Mouse (Mus musculus): ENCODE results near the gene Btbd35f5.
"Not testable (repeated sequence)": the region's sequence is repeated elsewhere in the genome, so short reads cannot be mapped to it uniquely, and the experiment has no call there.

Gene Btbd35f5

GRCm38 (mm10) chrX:32973597-32973996, at the start of gene Btbd35f5:
TSS of gene Btbd35f5 (plus strand) at chrX:32973897.
- DNase-seq (ENCODE audit: extremely low read depth, insufficient read length, low spot score) = not testable (repeated sequence)

- DNase-seq (ENCODE audit: extremely low read depth, insufficient read length, low spot score) = not testable (repeated sequence)
Observed at GRCm38 (mm10) chrX:32941468-32941867, 32.2 kb upstream of the Btbd35f5 start, which contains the start of gene Gm21789. TSS of gene Gm21789 (plus strand) at chrX:32941768.
